Mouse (Mus musculus): ENCODE measurements at regions not wholly inside any gene's neighbourhood (a gene's known extent, or its start where the extent isn't known, plus 50 kb on each side); places are given as distances from the start of the nearest gene placed in this dataset.
A peak's percentile ranks its signal among the peaks of the same experiment; 100 is the strongest.

DNA sequence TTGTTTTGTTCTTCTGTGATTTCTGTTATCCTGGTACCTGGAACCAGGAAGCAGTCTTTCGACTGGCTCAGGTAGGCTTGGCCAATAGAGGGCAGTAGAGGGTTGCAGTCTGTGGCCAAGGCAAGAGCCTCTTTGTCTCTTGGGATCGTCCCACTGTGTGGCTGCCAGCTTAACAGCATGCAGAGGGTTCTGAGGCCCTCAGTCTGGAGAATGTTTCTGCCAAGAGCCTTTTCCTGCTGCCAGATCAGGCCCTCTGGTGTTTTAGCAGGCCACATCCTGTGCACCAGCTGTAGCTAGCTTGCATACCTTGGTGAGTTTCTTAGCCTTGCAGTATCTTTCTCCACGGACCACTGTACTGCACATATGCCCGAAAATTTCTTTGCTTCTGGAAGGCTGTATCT is 103.6 kb upstream of the Ghitm start:
- TF ChIP-seq POLR2A (IDR thresholded peaks at IDR 0.05; ENCODE audit: borderline replicate concordance, extremely low read depth, insufficient read depth, insufficient read length, poor library complexity, severe bottlenecking) (no peak), CTCF (IDR thresholded peaks at IDR 0.05; ENCODE audit: borderline replicate concordance, extremely low read depth, insufficient read depth, insufficient read length) (peak; percentile 89)

Data from brain, embryonic 14.5 days (tissue).